Mouse (Mus musculus): ENCODE data around the gene Auh.
A peak's percentile ranks its signal among the peaks of the same experiment; 100 is the strongest.

Auh gene

DNA sequence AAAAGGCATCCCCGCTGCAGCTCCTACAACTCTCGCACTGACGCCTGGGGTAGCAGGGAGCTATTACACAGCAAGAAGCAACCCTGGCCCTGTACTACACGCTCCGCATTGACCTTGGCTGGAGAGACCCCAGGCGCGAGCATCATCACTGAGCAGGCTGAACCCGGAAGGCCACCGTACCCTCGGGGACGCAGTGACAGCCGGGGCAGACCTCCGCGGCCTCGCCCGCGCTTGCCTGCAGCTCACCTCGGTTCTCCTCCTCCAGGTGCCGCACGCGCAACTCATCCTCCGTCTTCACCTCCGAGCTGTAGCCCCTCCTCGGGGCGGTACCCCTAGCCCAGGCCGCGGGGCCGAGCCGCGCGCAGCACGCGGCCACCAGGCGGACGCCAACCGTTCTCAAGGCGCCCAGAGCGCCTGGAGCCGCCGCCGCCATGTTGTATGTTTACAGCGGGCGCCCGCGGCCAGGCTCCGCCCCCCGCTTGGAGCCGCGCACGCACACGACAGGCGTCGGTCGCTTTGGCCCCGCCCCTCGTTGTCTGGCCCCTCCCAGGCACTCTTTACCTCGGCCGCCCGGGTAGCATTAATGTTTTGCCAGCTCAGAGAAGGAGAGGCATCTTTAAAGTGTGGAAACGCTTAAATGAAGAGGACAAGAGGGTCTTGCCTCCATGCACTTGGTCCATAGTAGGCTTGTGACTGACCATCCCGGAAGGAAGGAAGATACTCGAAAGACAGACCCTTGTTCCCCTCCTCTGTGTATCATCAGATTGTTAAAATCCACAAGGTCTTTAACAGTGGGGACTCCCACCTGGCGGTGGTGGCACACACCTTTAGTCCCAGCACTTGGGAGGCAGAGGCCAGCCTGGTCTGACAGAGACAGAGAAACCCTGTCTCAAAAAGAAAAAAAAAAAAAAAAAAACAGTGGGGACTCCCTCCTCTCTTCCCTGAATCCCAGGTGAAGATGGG lies at the start of gene Auh:
Auh (minus strand) TSS at position 473 of the 963 bp plus-strand sequence.
- peak; percentile 92 for DNase-seq

GRCm38 (mm10) chr13:52978321-52978981 lies 49.0 kb upstream of the Auh start:
- peak; percentile 29 for DNase-seq

DNA sequence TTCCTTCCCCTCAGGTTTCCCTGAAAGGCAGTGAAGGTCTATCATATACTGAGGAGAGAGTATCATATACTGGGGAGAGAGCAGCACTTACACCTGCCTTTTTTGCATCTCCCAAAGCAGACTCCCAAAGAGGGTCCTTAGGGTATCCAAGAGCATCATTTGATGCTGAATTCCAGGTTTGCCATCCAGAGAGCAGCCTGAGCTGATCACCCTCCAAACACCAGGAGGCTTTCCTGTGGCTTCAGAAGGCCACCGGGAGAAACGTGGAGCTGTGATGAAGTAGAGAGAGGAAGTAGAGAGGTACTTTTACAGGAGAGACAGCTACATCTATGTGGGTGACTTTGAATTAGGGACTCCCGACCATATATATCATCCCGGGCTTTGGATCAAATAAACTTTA lies 48.3 kb upstream of the Auh start:
- DNase-seq = no peak

DNA sequence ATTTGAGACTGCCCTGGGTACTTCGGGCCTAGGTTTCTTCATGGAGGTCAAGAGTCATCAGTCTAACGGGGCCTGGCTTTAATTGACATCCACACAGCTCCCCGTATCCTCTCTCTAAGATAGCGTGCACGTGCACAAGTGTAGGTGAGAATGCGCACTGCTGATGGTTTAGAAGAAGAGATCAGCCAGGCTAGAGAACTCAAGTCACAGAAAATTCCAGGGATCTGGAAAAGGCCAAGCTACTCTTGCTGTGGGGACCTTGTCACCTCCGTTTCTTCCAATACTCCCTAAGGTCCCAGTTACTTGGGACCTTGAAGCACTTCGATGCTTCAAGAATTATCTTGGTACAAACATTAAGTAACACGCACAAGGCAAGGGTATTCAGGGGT lies 47.7 kb upstream of the Auh start:
- DNase-seq = no peak

GRCm38 (mm10) chr13:52976510-52977220 lies 47.2 kb upstream of the Auh start:
- peak; percentile 86 for DNase-seq

DNA sequence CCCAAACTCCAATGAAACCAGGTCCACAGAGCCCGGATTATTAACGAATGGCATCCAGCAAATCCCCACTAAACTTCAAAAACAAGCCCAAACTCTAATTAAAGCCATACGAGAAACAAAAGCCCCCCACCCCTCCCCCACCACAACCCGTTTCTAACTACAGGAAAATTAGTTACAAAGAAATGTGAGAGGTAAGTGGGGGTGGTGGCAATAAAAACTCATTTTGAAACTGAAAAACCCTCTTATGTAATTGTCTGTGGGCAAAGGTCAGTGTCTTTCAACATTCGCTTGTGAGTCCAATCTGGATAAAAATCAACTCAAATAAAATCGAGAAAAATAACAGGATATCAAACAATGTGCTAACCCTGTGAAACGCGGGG lies 46.6 kb upstream of the Auh start:
- DNase-seq = peak; percentile 62

- DNase-seq = peak; percentile 36
These were observed 45.2 kb upstream of the Auh start for GRCm38 (mm10) chr13:52974676-52975075.

GRCm38 (mm10) chr13:52973427-52973826 lies 43.9 kb upstream of the Auh start:
- DNase-seq = no peak

DNA sequence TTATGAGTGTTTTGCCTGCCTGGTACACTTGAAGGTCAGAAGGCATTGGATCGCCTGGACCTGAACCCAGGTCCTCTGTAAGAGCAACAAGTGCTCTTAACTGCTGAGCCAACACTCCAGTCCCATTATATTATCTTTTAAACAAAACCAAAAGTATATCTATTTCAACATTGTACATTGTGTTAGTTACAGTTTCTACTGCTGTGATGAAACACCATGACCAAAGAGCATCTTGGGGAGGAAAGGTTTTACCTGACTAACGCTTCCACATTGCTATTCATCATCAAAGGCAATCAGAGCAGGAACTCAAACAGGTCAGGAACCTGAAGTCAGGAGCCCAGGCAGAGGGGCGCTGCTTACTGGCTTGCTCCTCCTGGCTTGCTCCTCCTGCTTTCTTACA lies 43.1 kb upstream of the Auh start:
- DNase-seq = peak; percentile 12

DNA sequence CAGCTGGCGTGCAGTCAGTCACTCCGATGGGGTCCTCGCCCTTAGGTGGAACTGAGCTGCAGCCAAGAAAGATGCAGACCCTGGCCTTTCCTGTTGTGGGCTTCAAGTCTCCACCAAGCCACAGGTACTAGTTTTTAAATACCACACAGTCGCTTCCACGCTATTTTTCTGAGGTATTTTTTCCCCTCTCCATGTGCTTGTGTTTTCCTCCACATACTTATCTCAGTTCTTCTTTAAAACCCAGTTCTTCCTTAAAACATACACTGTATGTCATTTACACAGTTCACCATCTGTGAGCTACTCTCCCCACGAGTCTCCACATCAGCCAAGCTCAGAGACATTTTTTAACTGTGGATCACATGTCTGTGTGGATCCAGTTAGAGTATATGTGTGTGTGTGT lies 41.4 kb upstream of the Auh start:
- no peak for DNase-seq

DNA sequence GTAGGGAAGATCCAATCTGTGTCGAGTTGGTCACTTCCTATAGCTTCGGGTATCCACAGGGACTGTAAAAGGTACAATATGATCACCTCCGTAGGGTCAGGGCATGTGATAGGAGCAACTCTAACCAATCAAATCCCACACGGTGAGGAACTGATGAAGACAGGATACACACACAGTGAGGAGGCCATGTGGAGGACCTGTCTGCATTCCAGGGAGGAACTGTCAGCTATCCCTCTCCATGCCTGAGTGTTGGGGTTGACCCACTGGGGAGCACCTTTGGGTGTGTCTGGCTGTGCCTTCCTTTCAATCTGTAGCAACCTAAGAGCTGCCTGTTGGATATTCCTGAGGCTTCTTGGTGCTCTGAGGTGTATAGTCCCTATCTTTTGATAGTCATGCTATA lies 33.4 kb upstream of the Auh start:
- DNase-seq = no peak

GRCm38 (mm10) chr13:52962361-52962760 lies 32.9 kb upstream of the Auh start:
- no peak for DNase-seq

- DNase-seq = no peak
These were observed 24.5 kb upstream of the Auh start for GRCm38 (mm10) chr13:52953779-52954553.

DNA sequence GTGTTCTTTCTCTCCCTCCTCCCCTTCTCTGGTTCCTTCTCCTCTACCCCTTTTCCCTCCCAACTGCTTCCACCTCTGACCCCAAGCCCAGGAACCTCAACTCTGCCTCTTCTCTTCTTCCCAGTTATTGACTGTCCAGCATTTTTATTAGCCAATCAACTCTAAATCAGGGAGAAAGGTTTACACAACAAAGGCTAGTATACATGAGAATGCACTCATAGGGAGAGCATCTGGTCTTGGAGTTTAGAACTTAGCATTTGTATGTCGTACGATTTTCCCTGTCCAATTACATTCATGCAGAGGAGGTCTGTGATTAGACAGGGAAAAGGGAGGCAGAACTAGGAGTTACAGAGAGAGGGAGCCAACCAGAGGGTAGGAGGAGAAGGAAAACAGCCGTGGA lies 19.7 kb upstream of the Auh start:
- DNase-seq = no peak

DNA sequence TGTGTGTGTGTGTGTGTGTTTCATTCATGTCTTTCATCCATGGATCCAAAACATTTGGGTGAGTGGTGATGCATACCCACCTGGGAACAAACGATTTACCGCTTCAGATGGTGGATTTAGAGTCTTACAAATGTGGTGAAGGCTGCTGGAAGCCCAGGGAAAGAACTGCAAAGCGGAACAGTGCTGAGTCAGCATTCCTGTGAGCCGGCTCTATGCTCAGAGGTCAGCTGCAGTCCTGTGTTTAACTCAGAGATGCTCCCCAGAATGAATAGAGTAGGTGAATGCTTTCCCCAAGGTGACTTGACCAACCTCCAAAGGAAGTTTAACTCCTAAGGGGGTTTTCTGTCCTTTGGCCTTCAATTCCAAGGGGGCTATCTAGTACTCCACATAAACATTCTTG lies 18.1 kb upstream of the Auh start:
- no peak for DNase-seq

- no peak for DNase-seq
These were observed 16.3 kb upstream of the Auh start for GRCm38 (mm10) chr13:52945769-52946168.

GRCm38 (mm10) chr13:52944116-52944515 lies 14.6 kb upstream of the Auh start:
- DNase-seq = peak; percentile 11

DNA sequence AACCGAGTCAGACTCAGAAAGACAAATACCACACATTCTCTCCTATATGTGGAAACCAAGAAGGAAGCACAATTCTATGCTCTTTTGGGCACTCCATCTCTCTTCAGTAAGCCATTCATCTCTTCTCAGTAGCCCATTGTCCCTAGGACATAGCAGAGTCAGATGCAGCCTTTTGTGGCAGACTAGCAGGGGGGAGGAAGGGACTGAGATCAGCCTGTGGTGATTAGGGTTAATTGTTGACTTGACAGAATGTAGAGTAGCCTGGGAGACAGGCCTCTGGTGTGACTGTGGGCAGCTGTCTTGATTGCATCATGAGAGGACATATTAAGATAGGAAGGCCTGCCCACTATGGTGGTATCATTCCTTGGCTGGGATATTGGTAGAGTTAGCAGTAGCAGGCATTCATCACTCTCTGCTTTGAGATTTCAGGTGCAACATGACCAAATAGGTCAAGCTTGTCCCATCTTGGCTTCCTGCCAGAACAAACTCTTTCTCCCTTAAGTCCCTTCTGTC lies 13.5 kb upstream of the Auh start:
- DNase-seq = no peak

GRCm38 (mm10) chr13:52940956-52941355 lies 11.5 kb upstream of the Auh start:
- DNase-seq = no peak

DNA sequence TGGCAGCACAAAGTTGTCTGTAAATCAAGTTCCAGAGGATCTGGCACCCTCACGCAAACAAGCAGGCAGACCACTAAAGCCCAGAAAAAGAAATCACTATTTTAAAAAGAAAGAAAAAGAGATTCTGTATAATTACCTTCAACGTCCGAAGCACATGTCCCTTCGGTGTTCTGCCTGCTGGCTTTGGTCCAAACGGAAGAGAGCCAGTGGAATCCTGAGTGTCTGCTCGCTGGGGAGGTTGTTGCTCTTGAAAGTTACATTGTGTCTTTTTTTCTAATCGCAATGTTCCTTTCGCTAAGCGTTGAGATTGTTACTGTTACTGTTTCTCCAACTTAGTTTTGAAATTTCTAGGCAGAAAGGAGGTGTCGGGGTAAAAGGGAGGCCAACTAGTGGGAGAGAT lies 1.1 kb upstream of the Auh start:
- DNase-seq = no peak

DNA sequence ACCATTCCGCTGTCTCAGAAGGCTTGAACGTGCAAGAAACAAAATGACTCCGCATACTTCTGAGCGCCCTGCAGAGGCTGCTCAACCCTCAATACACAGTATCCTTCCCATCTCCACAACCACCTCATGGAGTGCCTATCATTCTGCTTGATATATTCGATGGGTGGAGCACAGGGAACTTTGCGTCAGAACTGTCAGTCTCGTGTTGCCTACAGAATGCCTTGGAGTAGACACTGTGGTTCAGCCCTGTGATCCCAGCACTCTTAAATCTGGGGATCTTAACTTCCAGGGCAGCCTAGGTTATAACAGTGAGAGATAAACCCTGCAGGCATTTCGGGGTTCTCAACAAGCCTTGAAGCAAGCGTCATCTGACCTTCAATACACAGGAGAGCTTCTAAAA lies 1.1 kb downstream of the Auh start:
- no peak for DNase-seq

GRCm38 (mm10) chr13:52924457-52924856 lies 5.0 kb downstream of the Auh start:
- no peak for DNase-seq

DNA sequence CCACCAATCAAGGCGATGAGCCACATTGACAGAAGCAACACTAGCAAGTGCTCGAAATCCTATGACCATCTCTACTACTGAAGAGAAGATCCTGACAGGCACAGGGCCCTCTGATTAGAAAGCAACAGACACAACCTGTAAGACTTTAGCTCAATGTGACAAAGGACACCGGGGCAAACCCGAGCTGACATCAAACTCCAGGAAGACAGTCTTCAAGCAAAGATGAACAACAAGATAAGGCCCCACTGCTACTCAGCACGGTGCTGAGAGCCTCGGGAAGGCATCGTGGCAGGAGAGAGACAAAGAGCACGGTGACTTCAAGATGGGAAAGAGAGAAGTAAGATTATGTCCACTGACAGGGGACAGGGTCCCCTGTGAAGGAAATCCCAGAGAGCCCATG lies 7.5 kb downstream of the Auh start:
- DNase-seq = no peak
